Mouse (Mus musculus) spleen, adult 2 months (tissue): Measurements from ENCODE around the gene Kif1c.

Experiments
- CTCF ChIP-seq: fragments of 200-500 bp; IDR thresholded peaks from 2 replicates; pipeline ENCODE4 v1.5.1; 2011; ENCODE audit warnings: mild to moderate bottlenecking, inconsistent platforms; ENCODE audit not compliant: insufficient read depth, insufficient read length, insufficient replicate concordance; ENCODE audit errors: extremely low read depth
- POLR2A ChIP-seq: fragments of 200-500 bp; IDR thresholded peaks from 2 replicates; pipeline ENCODE4 v1.6.1; 2011; ENCODE audit warnings: low read depth, low read length, inconsistent platforms

- TF ChIP-seq POLR2A: no peak
- no peak for TF ChIP-seq CTCF
These were observed 36.4 kb upstream of the Kif1c start for GRCm38 (mm10) chr11:70663957-70664356.
